Mouse (Mus musculus) stomach, adult 2 months (tissue): ENCODE results near the gene Klhl34. TPM values are rescaled to one million over a fixed set of nuclear protein-coding genes. Genes with fewer than 3 reads are reported as not detected.

Source experiments
- polyA plus RNA-seq: library from polyadenylated mRNA; depleted of rRNA; stranded (reverse); fragments of >200 nt; gene quantifications from 2 replicates; pipeline ENCODE4 v1.2.3, GENCODE M21; 2012; rRNA removed

The Klhl34 gene
- 0.03 TPM in 1 of 2 replicates, not detected in the other for polyA plus RNA-seq

DNA sequence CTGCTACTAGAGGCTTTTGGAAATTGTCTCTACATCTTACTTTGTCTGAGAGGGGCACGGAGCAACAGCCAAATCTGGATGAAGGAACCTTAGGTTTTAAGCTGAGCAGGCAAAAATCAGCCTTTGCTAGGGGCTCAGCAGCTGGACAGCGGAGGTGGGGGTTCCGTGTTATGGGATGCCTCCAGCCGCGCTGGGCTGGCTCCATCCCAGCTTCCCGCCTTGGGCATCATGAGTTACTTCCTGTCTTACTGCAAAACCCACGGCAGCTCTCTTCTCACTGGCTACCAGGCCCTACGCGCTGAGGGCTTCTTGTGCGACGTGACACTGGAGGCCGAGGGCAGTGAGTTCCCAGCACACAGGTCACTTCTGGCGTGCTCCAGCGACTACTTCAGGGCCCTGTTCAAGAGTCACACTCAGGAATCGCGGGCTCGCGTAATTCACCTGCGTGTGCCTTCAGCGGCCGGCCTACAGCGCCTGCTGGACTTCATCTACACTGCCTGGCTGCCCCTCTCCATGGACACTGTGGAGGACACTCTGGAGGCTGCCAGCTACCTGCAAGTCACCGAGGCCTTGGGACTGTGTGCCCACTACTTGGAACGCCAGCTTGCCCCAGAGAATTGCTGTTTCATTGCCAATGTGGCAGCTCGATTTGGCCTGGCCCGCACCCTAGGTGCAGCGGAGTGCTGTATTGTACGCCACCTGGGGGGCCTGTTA is at the start of gene Klhl34:
Gene Klhl34 (plus strand): TSS at position 229 of the 714 bp plus-strand sequence.

Other genes with a start within 250 kb of the Klhl34 start
- 0.03 TPM in 1 of 2 replicates, not detected in the other for gene Yy2, start 249.4 kb upstream of the Klhl34 start, polyA plus RNA-seq
- gene Mbtps2, start 219.7 kb upstream of the Klhl34 start, polyA plus RNA-seq, result 0.57 and 2.3 TPM in 2 replicates
- 1.0 and 2.8 TPM in 2 replicates for gene Smpx, start 119.5 kb upstream of the Klhl34 start, polyA plus RNA-seq
- gene Cnksr2, start 224.9 kb downstream of the Klhl34 start, polyA plus RNA-seq, result 0.02 and 0.08 TPM in 2 replicates